Mouse (Mus musculus): ENCODE data around the gene Parp1. TPM values are rescaled to one million over a fixed set of nuclear protein-coding genes. Genes with fewer than 3 reads are reported as not detected.

The Parp1 gene
- polyA plus RNA-seq, 1 experiment: 49.6 TPM

DNA sequence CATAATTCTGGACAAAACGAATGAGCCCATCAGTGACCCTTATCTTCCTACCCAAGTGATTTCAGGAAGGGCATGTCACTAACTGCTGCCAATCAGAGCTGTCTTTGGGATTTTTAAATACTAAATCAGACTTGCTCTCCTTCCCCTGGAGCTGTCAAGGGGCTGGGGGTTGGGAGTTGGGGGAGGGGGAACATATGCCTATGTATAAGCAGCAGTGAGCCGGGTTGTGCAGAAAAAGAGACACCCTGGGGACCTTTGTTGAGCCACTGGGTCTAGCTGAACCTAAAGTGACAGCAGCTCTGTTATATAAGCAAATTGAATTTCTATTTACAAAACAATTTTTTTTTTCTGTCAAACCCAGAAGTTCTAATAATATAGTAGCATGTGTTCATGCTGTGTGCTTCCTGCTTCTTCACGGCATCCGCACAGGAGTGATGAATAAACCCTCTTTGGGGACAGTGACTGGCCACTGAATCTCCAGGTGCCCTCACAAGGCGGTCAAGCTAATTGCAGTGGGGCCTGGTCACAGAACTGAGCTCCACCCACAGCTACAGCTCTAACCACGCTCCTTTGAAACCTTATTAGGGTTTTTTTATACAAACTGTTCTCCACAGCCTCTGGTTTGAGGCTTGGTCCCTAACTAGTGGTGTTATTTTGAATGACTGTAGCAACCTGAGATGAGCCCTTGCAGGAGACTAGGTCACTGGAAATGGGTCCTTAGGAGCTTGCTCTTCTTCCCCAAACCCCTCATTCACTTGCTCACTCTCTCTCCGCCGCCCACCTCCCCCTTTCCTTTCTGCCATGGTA lies 38.1 kb upstream of the Parp1 start:
- DNase-seq: no peak
- Histone ChIP-seq H3K36me3 (ENCODE audit: control insufficient read depth, insufficient read depth, low read length) (no peaks in the 10 kb centered on the region), H3K27me3 (ENCODE audit: control insufficient read depth, insufficient read depth, low read length) (no peaks in the 10 kb centered on the region), H3K27ac (ENCODE audit: control insufficient read depth, insufficient read depth, low read length) (no peak overlapping the region), H3K4me1 (replicated peaks; ENCODE audit: control insufficient read depth, insufficient read depth, low read length) (no peaks in the 10 kb centered on the region), H3K4me3 (ENCODE audit: control insufficient read depth, insufficient read depth, low read length) (no peak overlapping the region)
- TF ChIP-seq POLR2A (IDR thresholded peaks at IDR 0.05; ENCODE audit: control insufficient read depth, extremely low read depth, insufficient read depth, low read length, poor library complexity) (no peak), CTCF (IDR thresholded peaks at IDR 0.05; ENCODE audit: borderline replicate concordance, control insufficient read depth, extremely low read depth, insufficient read depth, low read length, poor library complexity) (no peak)
- 91% methylated on average over 8 of the region's 8 CpGs for WGBS

DNA sequence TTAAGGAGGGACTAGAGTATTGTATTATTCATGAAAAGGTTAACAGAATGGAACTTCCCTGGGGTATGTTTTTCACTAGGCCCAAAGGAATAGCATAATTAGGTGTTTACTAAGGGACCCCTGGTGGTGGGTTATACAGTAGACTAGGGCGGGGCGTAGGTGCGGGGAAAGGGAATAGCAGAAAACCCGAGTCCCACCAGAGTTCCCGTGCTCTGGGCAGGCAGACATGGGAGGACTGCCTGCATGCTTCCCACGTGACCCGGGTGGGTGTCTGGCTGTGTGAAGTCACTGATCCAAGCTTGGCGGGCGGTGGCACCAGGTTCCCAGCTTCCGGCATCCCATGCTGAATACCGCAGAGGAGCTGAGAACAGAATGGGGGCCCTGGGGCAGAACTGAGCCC lies 36.1 kb upstream of the Parp1 start:
- TF ChIP-seq CTCF (IDR thresholded peaks at IDR 0.05; ENCODE audit: borderline replicate concordance, control insufficient read depth, extremely low read depth, insufficient read depth, low read length, poor library complexity) (no peak), POLR2A (IDR thresholded peaks at IDR 0.05; ENCODE audit: control insufficient read depth, extremely low read depth, insufficient read depth, low read length, poor library complexity) (no peak)
- Histone ChIP-seq H3K36me3 (ENCODE audit: control insufficient read depth, insufficient read depth, low read length) (no peaks in the 10 kb centered on the region), H3K4me1 (replicated peaks; ENCODE audit: control insufficient read depth, insufficient read depth, low read length) (no peaks in the 10 kb centered on the region), H3K4me3 (ENCODE audit: control insufficient read depth, insufficient read depth, low read length) (no peak overlapping the region), H3K27me3 (ENCODE audit: control insufficient read depth, insufficient read depth, low read length) (no peaks in the 10 kb centered on the region), H3K27ac (ENCODE audit: control insufficient read depth, insufficient read depth, low read length) (no peak overlapping the region)
- no peak for DNase-seq
- WGBS: 97% methylated on average over 11 of the region's 11 CpGs

DNA sequence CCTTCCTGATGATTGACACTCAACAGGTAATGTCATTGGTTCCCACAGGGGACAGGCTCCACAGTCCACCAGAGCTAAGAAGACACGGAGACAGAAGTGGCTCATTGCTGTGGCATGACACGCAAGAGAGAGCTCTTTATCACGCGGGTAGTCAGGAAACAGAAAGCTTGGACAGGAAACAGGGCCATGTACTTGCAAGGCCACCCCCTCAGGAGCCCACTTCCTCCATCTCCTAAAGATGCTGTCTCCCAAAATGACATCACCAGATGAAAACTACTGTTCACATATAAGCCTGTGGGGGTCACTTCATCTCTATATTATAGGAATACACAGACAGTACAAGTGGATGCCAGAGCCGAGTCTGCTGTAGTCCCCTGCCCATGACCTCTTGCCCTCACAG lies 32.0 kb upstream of the Parp1 start:
- Histone ChIP-seq H3K36me3 (ENCODE audit: control insufficient read depth, insufficient read depth, low read length) (no peaks in the 10 kb centered on the region), H3K4me3 (ENCODE audit: control insufficient read depth, insufficient read depth, low read length) (no peak overlapping the region), H3K27ac (ENCODE audit: control insufficient read depth, insufficient read depth, low read length) (no peak overlapping the region), H3K4me1 (replicated peaks; ENCODE audit: control insufficient read depth, insufficient read depth, low read length) (peaks cover 7% of the 10 kb centered on the region; the same call in 1 of the 2 replicates), H3K27me3 (ENCODE audit: control insufficient read depth, insufficient read depth, low read length) (no peaks in the 10 kb centered on the region)
- TF ChIP-seq POLR2A (IDR thresholded peaks at IDR 0.05; ENCODE audit: control insufficient read depth, extremely low read depth, insufficient read depth, low read length, poor library complexity) (no peak), CTCF (IDR thresholded peaks at IDR 0.05; ENCODE audit: borderline replicate concordance, control insufficient read depth, extremely low read depth, insufficient read depth, low read length, poor library complexity) (no peak)
- 19% methylated on average over 5 of the region's 5 CpGs for WGBS
- DNase-seq: no peak

DNA sequence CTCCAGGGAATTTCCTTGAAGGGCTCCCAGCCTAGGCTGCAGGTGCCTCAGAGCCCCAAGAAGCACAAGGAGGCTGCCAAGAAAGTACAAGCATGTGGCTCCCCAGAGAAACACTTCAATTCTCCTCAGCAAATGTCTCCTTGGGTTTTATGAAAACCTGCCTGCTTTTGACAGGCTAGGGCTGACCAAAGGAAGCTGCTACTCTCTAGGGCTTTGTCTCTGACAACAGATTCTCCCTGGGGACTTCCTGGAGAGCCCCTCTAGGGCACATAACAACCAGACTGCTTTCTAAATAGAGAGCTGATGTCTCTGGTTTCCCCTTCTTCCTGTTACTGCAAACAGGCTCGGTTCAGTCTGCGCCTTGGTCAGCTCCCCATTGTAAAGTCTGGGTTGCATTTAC lies 27.5 kb upstream of the Parp1 start:
- Histone ChIP-seq H3K4me1 (replicated peaks; ENCODE audit: control insufficient read depth, insufficient read depth, low read length) (peaks cover 15% of the 10 kb centered on the region), H3K27ac (ENCODE audit: control insufficient read depth, insufficient read depth, low read length) (no peak overlapping the region; the same call in 1 of the 2 replicates), H3K4me3 (ENCODE audit: control insufficient read depth, insufficient read depth, low read length) (no peak overlapping the region), H3K27me3 (ENCODE audit: control insufficient read depth, insufficient read depth, low read length) (no peaks in the 10 kb centered on the region), H3K36me3 (ENCODE audit: control insufficient read depth, insufficient read depth, low read length) (no peaks in the 10 kb centered on the region)
- TF ChIP-seq CTCF (IDR thresholded peaks at IDR 0.05; ENCODE audit: borderline replicate concordance, control insufficient read depth, extremely low read depth, insufficient read depth, low read length, poor library complexity) (no peak), POLR2A (IDR thresholded peaks at IDR 0.05; ENCODE audit: control insufficient read depth, extremely low read depth, insufficient read depth, low read length, poor library complexity) (no peak)
- 17% methylated on average over 2 of the region's 2 CpGs for WGBS
- no peak for DNase-seq

DNA sequence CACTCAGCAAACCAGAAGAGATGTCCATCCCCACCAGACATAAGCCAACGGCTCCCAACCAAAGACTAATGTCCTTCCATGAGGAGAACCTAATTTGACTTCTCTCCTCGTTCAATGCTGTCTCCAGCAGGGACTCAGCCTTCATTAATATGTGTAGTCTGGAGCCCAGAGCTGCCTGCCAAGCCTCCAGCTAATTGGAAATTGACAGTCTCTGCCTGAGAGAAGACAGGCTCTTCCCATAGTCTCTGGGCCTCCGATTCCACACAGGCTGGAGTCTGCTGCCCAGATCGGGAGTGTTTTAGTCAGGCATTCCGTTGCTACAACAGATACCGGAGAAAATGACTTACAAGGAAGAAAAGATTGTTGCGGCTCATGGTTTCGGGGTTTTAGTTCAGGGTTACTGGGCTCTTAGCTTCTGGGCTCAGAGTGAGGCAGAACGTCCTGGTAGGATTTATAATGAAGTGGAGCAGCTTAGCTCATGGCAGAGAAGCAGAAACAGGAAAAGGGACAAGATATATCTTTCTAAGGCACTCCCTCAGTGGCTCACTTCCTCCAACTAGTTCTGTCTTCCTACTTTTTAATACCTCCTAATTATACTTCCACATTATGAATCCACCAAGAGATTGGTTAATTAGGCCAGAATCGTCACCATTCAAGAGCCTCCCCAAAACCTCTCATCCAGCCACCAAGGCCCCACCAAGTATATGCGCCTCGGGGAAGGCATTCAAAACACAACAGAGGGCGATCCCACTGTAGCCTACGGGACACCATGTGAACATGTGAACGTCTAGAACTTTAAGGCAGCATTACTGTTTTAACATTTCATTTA lies 26.6 kb upstream of the Parp1 start:
- no peak for TF ChIP-seq POLR2A (IDR thresholded peaks at IDR 0.05; ENCODE audit: control insufficient read depth, extremely low read depth, insufficient read depth, low read length, poor library complexity)
- DNase-seq: no peak
- Histone ChIP-seq H3K4me3 (ENCODE audit: control insufficient read depth, insufficient read depth, low read length) (no peak overlapping the region), H3K4me1 (replicated peaks; ENCODE audit: control insufficient read depth, insufficient read depth, low read length) (peaks cover 24% of the 10 kb centered on the region), H3K36me3 (ENCODE audit: control insufficient read depth, insufficient read depth, low read length) (no peaks in the 10 kb centered on the region), H3K27ac (ENCODE audit: control insufficient read depth, insufficient read depth, low read length) (no peak overlapping the region), H3K27me3 (ENCODE audit: control insufficient read depth, insufficient read depth, low read length) (no peaks in the 10 kb centered on the region)
- WGBS: 93% methylated on average over 15 of the region's 15 CpGs

DNA sequence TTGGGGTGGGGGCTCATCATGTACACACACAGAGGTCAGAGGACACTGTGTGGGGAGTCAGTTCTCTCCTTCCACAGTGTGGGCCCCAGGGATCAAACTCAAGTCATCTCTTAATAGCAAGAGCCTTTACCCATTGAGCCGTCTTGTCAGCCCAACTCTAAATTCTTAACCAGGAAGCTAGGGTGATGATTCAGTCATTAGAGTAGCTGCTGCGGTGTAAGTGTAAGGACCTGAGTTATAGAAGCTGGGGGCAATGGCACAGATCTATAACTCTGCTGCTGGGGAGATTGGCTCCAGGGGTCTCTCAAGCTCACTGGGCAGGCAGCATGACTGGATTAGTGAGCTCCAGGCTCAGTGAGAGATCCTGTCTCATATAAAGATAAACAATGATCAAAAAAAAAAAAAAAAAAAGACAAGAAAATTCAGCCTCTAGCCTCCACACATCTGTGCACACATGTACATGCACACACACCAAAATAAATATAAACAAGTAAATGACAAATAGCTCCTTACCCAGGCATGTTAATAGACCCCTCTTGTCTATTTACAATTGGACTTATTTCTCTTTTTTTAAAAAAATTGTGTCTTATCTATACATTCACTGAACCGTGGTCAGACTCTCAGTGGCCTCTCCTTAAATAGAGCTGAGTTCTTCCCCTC lies 25.9 kb upstream of the Parp1 start:
- 72% methylated on average over 3 of the region's 3 CpGs for WGBS
- H3K27ac ChIP-seq (ENCODE audit: control insufficient read depth, insufficient read depth, low read length): no peak overlapping the region
- no peak overlapping the region for H3K4me3 ChIP-seq (ENCODE audit: control insufficient read depth, insufficient read depth, low read length)
- no peak for TF ChIP-seq POLR2A (IDR thresholded peaks at IDR 0.05; ENCODE audit: control insufficient read depth, extremely low read depth, insufficient read depth, low read length, poor library complexity)
- no peak for TF ChIP-seq CTCF (IDR thresholded peaks at IDR 0.05; ENCODE audit: borderline replicate concordance, control insufficient read depth, extremely low read depth, insufficient read depth, low read length, poor library complexity)
- H3K4me1 ChIP-seq (replicated peaks; ENCODE audit: control insufficient read depth, insufficient read depth, low read length): peaks cover 31% of the 10 kb centered on the region
- H3K27me3 ChIP-seq (ENCODE audit: control insufficient read depth, insufficient read depth, low read length): no peaks in the 10 kb centered on the region
- no peak for DNase-seq
- H3K36me3 ChIP-seq (ENCODE audit: control insufficient read depth, insufficient read depth, low read length): no peaks in the 10 kb centered on the region

All from thymus, adult 2 months (tissue).